Mouse (Mus musculus): ENCODE data around the gene Axin1. TPM values are rescaled to one million over a fixed set of nuclear protein-coding genes. Genes with fewer than 3 reads are reported as not detected.
"Not testable (repeated sequence)": the region's sequence is repeated elsewhere in the genome, so short reads cannot be mapped to it uniquely, and the experiment has no call there.

Gene Axin1
- polyA plus RNA-seq, 1 experiment from 2014 or later: 8.6 TPM

- not testable (repeated sequence) for H3K4me3 ChIP-seq (ENCODE audit: low read depth, low read length); H3K4me2 ChIP-seq (replicated peaks; ENCODE audit: low read depth, low read length); H3K9me3 ChIP-seq (ENCODE audit: control insufficient read depth, low read length); ATAC-seq (ENCODE audit: low FRiP score); H3K27ac ChIP-seq (ENCODE audit: low read depth, low read length); H3K4me1 ChIP-seq (replicated peaks; ENCODE audit: control insufficient read depth, insufficient read depth, low read length); H3K27me3 ChIP-seq (ENCODE audit: control insufficient read depth, insufficient read depth, low read length); DNase-seq (ENCODE audit: low spot score); H3K9ac ChIP-seq (ENCODE audit: low read depth, low read length)
- WGBS: 95% methylated on average over 7 of the region's 7 CpGs
- peaks cover 14% of the 10 kb centered on the region for H3K36me3 ChIP-seq (ENCODE audit: control insufficient read depth, insufficient read depth, low read length)
These were observed 53.0 kb downstream of the Axin1 start for GRCm38 (mm10) chr17:26191486-26191885.

DNA sequence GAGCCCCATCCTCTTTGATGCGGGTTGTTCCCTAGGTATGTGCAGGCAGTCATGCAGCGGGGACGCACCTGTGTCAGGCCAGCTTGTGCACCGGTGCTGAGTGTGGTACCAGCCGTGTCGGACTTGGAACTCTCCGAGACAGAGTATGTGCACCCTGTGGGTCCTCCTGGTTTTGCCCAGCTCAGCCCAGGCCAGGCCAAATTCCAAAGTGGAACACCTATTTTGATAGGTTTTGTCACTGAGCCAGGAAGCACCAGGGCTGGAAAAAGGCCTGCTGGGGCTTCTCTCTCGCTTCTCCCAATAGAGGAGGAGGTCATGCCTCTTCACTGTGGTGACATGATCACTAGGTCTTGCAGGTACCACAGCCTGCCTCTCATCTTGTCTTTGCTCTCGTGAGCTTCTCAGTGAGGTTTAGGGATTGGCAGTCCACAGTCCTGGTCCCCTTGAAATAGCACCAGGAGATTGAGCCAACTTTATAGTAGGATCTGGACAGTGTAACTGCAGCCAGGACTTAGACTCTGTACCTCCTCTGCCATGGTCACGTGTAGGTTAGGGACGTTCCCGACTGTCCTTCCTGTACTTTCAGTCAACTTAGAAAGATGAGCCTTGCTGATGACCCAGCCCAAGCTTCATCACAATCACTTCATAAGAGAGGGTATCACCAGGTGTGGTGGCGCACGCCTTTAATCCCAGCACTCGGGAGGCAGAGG, 54.1 kb downstream of the Axin1 start:
- H3K9me3 ChIP-seq (ENCODE audit: control insufficient read depth, low read length): no peaks in the 10 kb centered on the region
- no peak for DNase-seq (ENCODE audit: low spot score)
- ATAC-seq (ENCODE audit: low FRiP score): no peak
- no peaks in the 10 kb centered on the region for H3K27me3 ChIP-seq (ENCODE audit: control insufficient read depth, insufficient read depth, low read length)
- H3K4me3 ChIP-seq (ENCODE audit: low read depth, low read length): no peak overlapping the region
- H3K9ac ChIP-seq (ENCODE audit: low read depth, low read length): no peak overlapping the region
- peaks cover 14% of the 10 kb centered on the region for H3K36me3 ChIP-seq (ENCODE audit: control insufficient read depth, insufficient read depth, low read length)
- WGBS: 97% methylated on average over 15 of the region's 15 CpGs
- H3K4me2 ChIP-seq (replicated peaks; ENCODE audit: low read depth, low read length): no peak overlapping the region
- H3K4me1 ChIP-seq (replicated peaks; ENCODE audit: control insufficient read depth, insufficient read depth, low read length): no peaks in the 10 kb centered on the region
- H3K27ac ChIP-seq (ENCODE audit: low read depth, low read length): no peak overlapping the region

- Histone ChIP-seq H3K9ac (ENCODE audit: low read depth, low read length) (no peak within 1 kb of the TSS), H3K4me2 (replicated peaks; ENCODE audit: low read depth, low read length) (no peak within 1 kb of the TSS), H3K36me3 (ENCODE audit: control insufficient read depth, insufficient read depth, low read length) (no peaks in the 10 kb centered on the region), H3K4me3 (ENCODE audit: low read depth, low read length) (no peak within 1 kb of the TSS), H3K9me3 (ENCODE audit: control insufficient read depth, low read length) (no peaks in the 10 kb centered on the region), H3K27me3 (ENCODE audit: control insufficient read depth, insufficient read depth, low read length) (peaks cover 41% of the 10 kb centered on the region), H3K4me1 (replicated peaks; ENCODE audit: control insufficient read depth, insufficient read depth, low read length) (peaks cover 8% of the 10 kb centered on the region; the same call in 1 of the 2 replicates), H3K27ac (ENCODE audit: low read depth, low read length) (no peak within 1 kb of the TSS)
- 79% methylated on average over 4 of the region's 4 CpGs for WGBS
- DNase-seq (ENCODE audit: low spot score) (no peak), ATAC-seq (ENCODE audit: low FRiP score) (no peak)
These were observed 60.4 kb downstream of the Axin1 start, which contains the start of gene Pdia2 for GRCm38 (mm10) chr17:26198892-26199291. Gene Pdia2, minus strand, starts transcription at chr17:26199087.

- H3K4me3 ChIP-seq (ENCODE audit: low read depth, low read length): peak overlapping the region; percentile 46
- peaks cover 50% of the 10 kb centered on the region for H3K27me3 ChIP-seq (ENCODE audit: control insufficient read depth, insufficient read depth, low read length)
- H3K4me1 ChIP-seq (replicated peaks; ENCODE audit: control insufficient read depth, insufficient read depth, low read length): peaks cover 8% of the 10 kb centered on the region; the same call in 1 of the 2 replicates
- 2% methylated on average over 48 of the region's 92 CpGs for WGBS
- H3K36me3 ChIP-seq (ENCODE audit: control insufficient read depth, insufficient read depth, low read length): no peaks in the 10 kb centered on the region
- ATAC-seq (ENCODE audit: low FRiP score): peak; percentile 66
- H3K4me2 ChIP-seq (replicated peaks; ENCODE audit: low read depth, low read length): peak overlapping the region; percentile 96
- peak overlapping the region; percentile 53 for H3K9ac ChIP-seq (ENCODE audit: low read depth, low read length)
- no peaks in the 10 kb centered on the region for H3K9me3 ChIP-seq (ENCODE audit: control insufficient read depth, low read length)
- peak; percentile 42 for DNase-seq (ENCODE audit: low spot score)
- no peak overlapping the region for H3K27ac ChIP-seq (ENCODE audit: low read depth, low read length)
These were observed 62.6 kb downstream of the Axin1 start for GRCm38 (mm10) chr17:26200831-26201705.

DNA sequence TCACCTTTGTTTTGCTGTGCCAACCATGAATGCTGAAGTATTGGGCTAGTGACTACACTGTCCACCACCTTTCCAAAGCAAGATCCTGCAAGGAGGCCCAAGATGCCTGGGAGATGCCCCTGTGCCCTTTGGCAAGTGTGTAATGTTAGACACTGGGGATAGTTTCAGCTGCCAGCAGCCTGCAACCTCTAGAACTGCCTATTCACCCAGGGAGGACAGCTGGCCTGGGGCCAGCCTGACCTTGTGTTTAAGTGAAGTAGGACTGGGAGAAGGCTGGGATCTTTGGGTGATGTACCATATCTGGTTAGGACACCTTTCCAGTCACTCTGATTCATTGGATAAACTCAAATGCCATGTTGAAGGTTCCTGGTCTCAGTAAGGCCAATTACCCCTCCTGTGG, 63.5 kb downstream of the Axin1 start:
- H3K9ac ChIP-seq (ENCODE audit: low read depth, low read length): no peak overlapping the region
- peaks cover 50% of the 10 kb centered on the region for H3K27me3 ChIP-seq (ENCODE audit: control insufficient read depth, insufficient read depth, low read length)
- no peak overlapping the region for H3K4me3 ChIP-seq (ENCODE audit: low read depth, low read length)
- H3K36me3 ChIP-seq (ENCODE audit: control insufficient read depth, insufficient read depth, low read length): no peaks in the 10 kb centered on the region
- peak; percentile 11 for DNase-seq (ENCODE audit: low spot score)
- no peaks in the 10 kb centered on the region for H3K9me3 ChIP-seq (ENCODE audit: control insufficient read depth, low read length)
- ATAC-seq (ENCODE audit: low FRiP score): no peak
- no peak overlapping the region for H3K4me2 ChIP-seq (replicated peaks; ENCODE audit: low read depth, low read length)
- H3K27ac ChIP-seq (ENCODE audit: low read depth, low read length): no peak overlapping the region
- peaks cover 8% of the 10 kb centered on the region; the same call in 1 of the 2 replicates for H3K4me1 ChIP-seq (replicated peaks; ENCODE audit: control insufficient read depth, insufficient read depth, low read length)

- no peak for ATAC-seq (ENCODE audit: low FRiP score)
- Histone ChIP-seq H3K4me3 (ENCODE audit: low read depth, low read length) (peak within 1 kb of the TSS; percentile 31), H3K9ac (ENCODE audit: low read depth, low read length) (no peak within 1 kb of the TSS), H3K36me3 (ENCODE audit: control insufficient read depth, insufficient read depth, low read length) (no peaks in the 10 kb centered on the region), H3K9me3 (ENCODE audit: control insufficient read depth, low read length) (no peaks in the 10 kb centered on the region), H3K27me3 (ENCODE audit: control insufficient read depth, insufficient read depth, low read length) (peaks cover 50% of the 10 kb centered on the region), H3K4me2 (replicated peaks; ENCODE audit: low read depth, low read length) (peak within 1 kb of the TSS; percentile 60), H3K4me1 (replicated peaks; ENCODE audit: control insufficient read depth, insufficient read depth, low read length) (peaks cover 8% of the 10 kb centered on the region; the same call in 1 of the 2 replicates), H3K27ac (ENCODE audit: low read depth, low read length) (no peak within 1 kb of the TSS)
- DNase-seq (ENCODE audit: low spot score): peak; percentile 26
- WGBS: 3% methylated on average over 20 of the region's 22 CpGs
These were observed 64.2 kb downstream of the Axin1 start, which contains the start of gene Rgs11 for GRCm38 (mm10) chr17:26202737-26203136. Gene Rgs11, plus strand, starts transcription at chr17:26202951.

GRCm38 (mm10) chr17:26203321-26203811, 64.9 kb downstream of the Axin1 start:
- Histone ChIP-seq H3K9me3 (ENCODE audit: control insufficient read depth, low read length) (no peaks in the 10 kb centered on the region), H3K4me2 (replicated peaks; ENCODE audit: low read depth, low read length) (peak overlapping the region; percentile 60), H3K9ac (ENCODE audit: low read depth, low read length) (no peak overlapping the region), H3K4me1 (replicated peaks; ENCODE audit: control insufficient read depth, insufficient read depth, low read length) (peaks cover 8% of the 10 kb centered on the region; the same call in 1 of the 2 replicates), H3K27me3 (ENCODE audit: control insufficient read depth, insufficient read depth, low read length) (peaks cover 50% of the 10 kb centered on the region), H3K4me3 (ENCODE audit: low read depth, low read length) (peak overlapping the region; percentile 31), H3K27ac (ENCODE audit: low read depth, low read length) (no peak overlapping the region), H3K36me3 (ENCODE audit: control insufficient read depth, insufficient read depth, low read length) (no peaks in the 10 kb centered on the region)
- ATAC-seq (ENCODE audit: low FRiP score) (no peak), DNase-seq (ENCODE audit: low spot score) (peak; percentile 22)
- WGBS: under 1% methylated on average over 30 of the region's 30 CpGs

GRCm38 (mm10) chr17:26204766-26205165, 66.3 kb downstream of the Axin1 start:
- ATAC-seq (ENCODE audit: low FRiP score) (no peak), DNase-seq (ENCODE audit: low spot score) (no peak)
- Histone ChIP-seq H3K36me3 (ENCODE audit: control insufficient read depth, insufficient read depth, low read length) (no peaks in the 10 kb centered on the region), H3K4me2 (replicated peaks; ENCODE audit: low read depth, low read length) (no peak overlapping the region), H3K27ac (ENCODE audit: low read depth, low read length) (no peak overlapping the region), H3K9ac (ENCODE audit: low read depth, low read length) (no peak overlapping the region), H3K9me3 (ENCODE audit: control insufficient read depth, low read length) (no peaks in the 10 kb centered on the region), H3K4me1 (replicated peaks; ENCODE audit: control insufficient read depth, insufficient read depth, low read length) (peaks cover 8% of the 10 kb centered on the region; the same call in 1 of the 2 replicates), H3K27me3 (ENCODE audit: control insufficient read depth, insufficient read depth, low read length) (peaks cover 46% of the 10 kb centered on the region), H3K4me3 (ENCODE audit: low read depth, low read length) (no peak overlapping the region)
- 30% methylated on average over 11 of the region's 11 CpGs for WGBS
